Mouse (Mus musculus) frontal cortex, postnatal 36 days (tissue): ENCODE data around the gene Rnf114.

ENCODE experiments used
- DNase-seq, 2 experiments: peaks; one replicate each; pipeline ENCODE4 v3.0.0; 2022; ENCODE audit warnings: low spot score in 2 of 2

The Rnf114 gene

DNA sequence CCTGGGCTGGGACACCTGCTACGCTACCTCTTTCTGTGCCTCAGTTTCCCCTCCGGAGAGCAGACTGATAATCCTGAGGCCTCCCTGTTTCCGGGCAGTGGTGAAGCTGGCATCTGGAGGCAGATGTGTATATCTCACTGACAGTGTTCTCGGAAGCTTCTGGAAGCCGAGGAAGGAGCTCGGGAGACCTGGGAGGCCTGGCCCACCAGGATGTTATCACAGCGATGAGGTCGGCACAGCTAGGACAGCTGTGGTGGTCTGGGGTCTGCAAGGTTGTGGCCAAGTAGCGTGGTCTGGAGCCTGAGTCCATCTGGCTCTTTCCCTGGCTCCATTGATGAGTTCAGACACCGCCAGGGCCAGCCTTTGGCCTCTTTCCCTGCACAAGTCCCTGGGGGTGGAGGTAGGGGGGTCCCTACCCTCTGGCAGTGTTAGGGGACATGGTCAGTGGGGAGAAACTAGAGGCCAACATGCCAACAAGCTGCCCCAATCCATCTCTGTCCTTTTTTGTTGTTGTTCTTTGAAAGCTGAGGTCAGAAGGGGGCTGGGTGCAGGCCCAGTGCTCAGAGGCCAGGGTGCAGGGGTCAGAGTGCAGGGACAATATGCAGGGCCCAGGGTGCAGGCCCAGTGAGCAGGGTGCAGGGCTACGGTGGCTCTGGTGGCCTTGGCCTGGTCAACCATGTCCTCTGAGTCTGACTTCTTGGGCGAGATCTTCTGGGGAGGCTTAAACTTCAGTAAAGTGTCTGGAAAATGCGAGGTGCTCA is 72.3 kb downstream of the Rnf114 start:
- DNase-seq = no peak

DNA sequence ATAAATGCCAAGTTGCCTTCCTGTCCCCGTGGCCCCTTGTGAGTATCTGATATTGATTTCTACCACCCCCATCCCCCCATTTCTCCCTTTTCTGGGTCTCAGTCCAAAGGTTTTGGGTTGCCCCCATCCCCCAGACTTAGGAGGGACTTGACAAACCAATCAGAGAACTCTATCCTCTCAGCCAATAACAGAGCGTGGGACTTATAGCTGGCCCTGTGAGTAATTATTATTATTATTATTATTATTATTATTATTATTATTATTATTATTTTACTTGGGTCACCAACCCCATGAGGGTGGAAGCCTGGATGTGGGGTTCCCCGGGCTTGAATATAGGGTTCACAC is 72.8 kb downstream of the Rnf114 start:
- DNase-seq = no peak

DNA sequence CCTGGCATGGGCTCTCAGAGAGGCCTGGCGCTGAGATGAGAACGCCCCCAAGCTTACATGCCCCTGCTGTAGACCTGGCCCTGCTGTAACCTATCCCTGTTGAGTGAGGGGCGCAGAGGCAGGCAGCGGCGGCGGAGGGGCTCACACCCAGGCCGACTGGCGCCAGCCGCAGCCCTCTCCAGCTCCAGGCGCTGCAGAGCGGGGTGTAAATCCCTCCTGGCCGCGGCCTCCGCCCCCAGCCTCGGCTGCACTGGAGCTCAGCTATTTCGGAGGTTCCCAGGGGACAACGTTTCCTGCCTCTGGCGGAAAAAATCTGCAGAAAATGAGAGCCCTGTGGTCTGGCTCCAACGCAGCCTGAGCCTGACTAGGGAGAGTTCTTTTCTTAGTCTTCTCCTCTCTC is 73.2 kb downstream of the Rnf114 start:
- no peak for DNase-seq
